Mouse (Mus musculus): ENCODE data around the gene Med17.
"Not testable (repeated sequence)": the region's sequence is repeated elsewhere in the genome, so short reads cannot be mapped to it uniquely, and the experiment has no call there.

The Med17 gene

DNA sequence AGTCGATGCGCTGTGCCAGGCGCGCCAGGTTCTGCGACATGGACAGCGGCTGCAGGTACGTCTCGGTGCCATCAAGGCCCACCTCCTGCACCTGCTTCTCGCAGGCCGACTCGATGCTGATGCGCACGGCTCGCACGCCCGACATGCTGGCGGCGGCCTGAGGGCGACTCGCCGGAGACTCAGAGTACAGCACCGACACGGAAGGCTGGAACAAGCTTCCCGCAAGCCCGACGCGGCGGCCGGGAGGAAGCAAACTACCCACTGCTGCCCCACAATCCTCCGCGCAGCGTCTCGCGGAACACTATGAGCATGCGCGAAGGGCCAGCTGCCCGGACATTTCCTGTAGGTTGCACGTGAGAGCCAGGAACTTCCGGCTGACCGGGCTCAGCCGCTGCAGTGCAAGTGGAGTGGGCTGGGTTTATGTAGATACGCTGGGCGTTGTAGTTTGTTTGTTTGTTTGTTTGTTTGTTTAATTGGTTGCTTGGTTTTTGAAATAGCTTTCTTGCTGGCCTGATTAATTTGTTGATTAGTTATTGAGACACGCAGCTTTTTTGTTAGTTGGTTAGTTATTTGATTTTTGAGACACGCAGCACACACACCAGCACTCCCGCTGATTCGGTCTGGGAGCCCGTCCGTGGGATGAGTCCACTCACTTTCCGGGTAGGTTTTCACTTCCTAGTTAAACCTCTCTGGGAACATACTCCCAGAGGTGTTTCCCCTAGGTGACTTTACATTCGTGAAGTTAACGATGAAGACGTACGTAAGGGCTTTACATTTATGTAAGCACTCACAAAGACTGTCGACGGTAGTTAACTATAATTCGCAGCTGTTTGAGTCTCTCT, at the start of gene Med17:
Gene Med17, minus strand, starts transcription at position 283 of the 842 bp plus-strand sequence.
- peak; percentile 92 for DNase-seq (ENCODE audit: low spot score)

DNA sequence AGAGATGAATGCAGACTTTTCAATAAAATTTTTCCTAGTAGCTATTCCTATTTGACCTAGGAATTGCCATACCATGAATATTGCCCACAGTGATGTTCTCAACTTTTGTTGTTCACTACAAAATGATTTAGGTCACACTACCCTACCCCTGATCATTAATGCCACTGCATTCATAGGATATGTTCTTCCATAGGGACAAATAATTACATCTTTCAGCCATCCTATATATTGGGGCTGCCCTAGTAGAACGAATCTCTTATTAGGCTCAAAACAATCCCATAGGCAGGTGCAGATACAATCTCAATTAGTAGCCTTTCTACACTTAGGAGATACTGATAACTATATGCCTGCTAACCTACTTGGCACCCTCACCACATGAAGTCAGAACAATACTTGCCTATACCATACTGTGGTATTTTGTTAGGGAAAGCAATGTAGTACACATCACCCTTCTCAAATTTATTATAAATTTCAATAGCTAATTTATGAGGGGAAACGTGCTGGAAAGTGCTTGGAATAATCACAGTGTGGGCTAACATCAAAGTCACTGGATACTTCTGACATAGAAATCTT, 38.5 kb upstream of the Med17 start:
- no peak for DNase-seq (ENCODE audit: low spot score)

DNA sequence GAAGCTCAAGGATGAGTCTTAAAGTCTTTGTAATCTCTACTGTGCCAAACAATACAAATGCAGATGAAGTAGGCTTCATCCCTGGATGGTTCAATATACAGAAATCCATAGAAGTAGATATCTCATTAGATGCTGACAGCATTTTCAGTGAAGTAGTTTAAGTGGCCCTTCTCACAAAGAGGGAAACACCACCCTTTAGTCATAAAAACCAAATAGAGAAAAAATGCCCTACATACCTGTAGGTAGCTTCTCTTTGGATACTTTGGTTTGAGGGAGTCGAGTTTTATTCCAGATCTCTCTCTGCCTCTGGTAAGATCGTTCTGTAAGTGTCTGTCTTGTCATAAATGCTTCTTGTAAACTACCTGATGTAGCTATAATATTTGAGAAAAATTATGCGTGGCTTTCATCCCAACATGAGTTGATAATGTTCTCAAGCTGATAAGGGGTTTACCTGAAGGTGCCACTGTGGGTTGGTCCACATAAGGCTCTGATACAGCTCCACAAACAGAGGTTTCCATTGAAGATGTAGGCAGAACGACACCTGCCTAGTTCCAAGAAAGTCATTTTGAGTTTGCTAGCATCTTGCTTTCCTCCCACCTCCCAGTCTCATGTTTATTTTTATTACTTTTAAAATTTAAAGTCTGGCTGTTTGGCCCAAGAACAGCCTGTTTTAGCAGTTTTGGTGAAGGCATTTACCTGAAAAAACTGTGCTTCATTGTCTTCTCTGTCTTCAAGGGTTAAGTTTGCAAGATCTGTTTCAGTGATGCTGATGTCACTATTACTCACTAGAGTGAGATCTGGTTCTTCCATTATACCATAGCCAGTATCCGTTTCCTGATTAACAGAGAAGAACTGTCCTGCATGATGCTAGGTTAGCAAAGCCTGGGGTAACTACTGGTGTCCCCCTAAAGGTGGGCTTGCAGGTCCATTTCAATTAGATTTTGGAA, 37.8 kb upstream of the Med17 start:
- no peak for DNase-seq (ENCODE audit: low spot score)

DNA sequence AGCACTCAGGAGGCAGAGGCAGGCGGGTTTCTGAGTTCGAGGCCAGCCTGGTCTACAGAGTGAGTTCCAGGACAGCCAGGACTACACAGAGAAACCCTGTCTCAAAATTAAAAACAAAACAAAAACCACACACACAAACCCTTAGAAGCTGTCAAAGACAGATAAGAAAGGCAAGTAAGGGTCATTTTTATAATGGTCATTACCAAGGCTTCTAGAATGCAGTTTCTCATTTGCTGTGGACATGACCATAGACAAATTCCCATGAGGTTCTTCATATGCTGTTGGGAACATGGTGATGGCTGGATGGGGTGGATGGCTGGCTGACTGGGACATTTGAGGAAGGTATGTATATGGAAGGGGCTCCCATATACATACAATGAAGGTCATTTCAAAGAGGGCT, 36.6 kb upstream of the Med17 start:
- DNase-seq (ENCODE audit: low spot score) = not testable (repeated sequence)

DNA sequence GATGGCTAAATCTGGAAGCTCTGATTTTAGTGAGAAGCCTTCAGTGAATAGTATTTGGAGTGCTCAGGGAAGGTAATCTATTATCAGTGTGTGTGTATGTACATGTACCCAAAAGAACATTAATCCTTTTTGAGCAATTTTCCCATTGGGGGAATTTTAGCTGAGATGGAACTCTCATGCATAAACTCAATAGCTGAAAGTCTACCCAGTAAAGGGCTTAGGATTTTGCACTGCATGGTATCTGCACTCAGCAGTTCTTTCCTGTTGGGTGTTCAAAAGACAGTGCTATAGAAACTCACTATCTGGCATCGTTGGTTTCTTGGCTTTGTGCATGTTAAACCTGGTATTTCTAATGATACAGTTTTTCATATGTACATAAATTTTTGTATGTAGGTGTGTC, 34.9 kb upstream of the Med17 start:
- DNase-seq (ENCODE audit: low spot score) = no peak

DNA sequence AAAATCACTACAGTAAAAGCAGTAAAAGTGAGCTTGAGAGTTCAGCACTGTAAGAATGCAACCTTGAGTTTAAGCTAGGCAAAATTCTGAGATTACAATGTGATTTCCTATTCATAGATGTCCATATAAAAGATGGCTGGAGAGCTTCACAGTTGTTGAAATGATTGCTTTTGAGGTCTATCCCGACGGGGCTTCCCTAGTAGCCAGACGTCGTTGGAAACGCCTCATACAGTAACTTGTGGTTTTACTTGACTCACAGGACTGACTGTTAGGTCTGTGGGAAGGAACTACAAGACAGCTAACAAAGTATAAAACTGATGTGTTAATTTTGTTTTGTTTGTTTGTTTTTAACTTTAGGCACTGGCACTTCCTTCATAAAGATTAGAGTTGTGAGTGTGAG, 33.9 kb upstream of the Med17 start:
- no peak for DNase-seq (ENCODE audit: low spot score)

DNA sequence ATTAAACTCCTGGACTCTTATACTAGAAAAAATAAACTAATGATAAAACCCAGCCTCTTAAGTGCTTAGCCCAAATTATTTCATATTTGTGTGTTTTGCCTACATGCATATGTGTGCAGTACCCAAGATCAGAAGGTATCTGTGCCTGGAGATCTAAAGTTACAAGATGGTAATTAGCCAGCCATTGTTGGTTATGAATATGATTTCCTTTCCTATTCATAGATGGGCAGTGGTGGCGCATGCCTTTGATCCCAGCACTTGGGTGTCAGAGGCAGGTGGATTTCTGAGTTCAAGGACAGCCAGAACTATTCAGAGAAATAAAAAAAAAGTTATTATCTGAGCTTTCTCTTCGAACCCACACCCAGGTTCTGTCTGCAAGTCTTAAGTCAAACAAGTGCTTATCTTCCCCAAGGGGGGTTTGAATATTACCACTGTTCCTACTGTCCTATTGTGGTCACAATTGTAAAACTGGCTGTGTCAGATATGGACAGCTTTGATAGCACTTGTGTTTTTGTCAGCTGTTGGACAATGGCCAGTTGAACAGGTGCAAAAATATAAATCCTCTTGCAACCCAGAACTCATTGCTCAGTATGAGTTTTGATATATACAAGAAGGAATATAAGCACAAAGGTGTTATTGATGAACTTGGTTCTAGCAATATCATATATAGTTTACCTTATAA, 32.5 kb upstream of the Med17 start:
- no peak for DNase-seq (ENCODE audit: low spot score)

DNA sequence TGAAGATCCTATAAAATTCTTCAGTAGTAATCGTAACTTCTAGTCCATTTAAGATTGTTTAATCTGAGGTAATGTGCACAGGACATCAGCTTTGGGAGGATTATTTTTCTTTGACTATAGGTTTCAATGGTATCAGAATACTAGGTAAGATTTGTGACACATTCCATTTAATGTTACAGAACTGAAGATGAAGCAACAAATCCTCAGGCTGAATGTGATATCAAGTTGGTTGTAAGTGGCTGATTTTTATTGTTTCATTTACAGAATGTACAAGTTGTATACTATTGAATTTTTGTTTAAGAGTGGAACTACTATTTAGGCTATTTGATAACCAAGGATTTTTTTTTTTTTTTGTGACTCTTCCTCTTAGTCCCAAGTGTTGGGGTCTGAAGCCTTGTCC, 30.4 kb upstream of the Med17 start:
- no peak for DNase-seq (ENCODE audit: low spot score)

DNA sequence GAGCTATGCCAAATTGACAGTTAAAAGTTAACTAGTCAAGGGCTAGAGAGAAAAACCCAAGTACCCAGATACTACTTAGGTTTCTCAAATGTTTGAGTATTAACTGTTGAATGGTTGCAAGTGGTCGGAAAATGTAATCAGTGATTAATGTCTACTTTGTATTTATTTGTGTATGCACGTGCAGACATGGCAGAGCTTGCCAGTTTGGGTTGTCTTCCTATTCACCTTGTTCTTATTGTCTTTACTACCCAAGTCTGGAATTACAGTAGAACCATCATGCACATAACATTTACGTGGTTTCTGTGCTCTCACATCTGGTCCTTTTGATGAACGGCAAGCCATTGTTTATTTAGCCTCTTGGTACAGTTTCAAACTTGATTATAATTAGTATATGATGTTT, 29.7 kb upstream of the Med17 start:
- no peak for DNase-seq (ENCODE audit: low spot score)

DNA sequence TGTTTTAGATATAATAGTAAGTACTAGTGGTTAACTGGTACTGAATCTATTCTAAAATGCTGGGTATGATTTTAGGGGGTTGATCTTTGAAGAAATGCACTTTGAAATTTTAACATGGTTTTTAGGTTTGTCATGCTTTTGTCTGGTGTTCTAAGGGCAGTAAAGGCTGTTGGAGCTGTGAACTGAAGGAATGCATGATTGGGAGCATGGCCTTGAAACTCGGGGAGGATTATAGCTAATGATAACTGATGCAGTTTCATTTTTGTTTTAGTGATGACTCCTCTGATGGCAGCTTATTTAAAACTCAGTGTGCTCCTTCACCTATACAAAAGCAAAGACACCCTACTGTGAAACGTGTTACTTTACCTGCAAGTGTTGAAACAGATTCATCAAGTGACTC, 28.5 kb upstream of the Med17 start:
- DNase-seq (ENCODE audit: low spot score) = no peak

DNA sequence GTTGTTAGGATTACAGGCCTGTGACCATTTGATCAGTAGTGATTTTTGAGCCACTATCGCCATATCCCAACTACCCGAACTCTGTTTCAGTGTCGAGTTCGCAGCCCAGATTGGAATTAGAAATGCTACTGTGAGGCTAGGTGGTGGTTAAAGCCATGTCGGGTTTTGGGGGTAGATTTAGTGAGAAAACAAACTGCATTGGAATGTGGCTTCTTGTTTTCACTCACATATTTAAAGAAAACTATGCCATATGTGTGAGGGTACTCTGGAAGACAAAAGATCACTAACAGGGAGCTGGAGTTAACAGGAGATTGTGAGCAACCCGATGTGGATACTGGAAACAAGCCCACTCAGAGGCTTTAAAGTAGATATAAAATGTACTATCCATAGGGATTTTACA, 27.5 kb upstream of the Med17 start:
- no peak for DNase-seq (ENCODE audit: low spot score)

DNA sequence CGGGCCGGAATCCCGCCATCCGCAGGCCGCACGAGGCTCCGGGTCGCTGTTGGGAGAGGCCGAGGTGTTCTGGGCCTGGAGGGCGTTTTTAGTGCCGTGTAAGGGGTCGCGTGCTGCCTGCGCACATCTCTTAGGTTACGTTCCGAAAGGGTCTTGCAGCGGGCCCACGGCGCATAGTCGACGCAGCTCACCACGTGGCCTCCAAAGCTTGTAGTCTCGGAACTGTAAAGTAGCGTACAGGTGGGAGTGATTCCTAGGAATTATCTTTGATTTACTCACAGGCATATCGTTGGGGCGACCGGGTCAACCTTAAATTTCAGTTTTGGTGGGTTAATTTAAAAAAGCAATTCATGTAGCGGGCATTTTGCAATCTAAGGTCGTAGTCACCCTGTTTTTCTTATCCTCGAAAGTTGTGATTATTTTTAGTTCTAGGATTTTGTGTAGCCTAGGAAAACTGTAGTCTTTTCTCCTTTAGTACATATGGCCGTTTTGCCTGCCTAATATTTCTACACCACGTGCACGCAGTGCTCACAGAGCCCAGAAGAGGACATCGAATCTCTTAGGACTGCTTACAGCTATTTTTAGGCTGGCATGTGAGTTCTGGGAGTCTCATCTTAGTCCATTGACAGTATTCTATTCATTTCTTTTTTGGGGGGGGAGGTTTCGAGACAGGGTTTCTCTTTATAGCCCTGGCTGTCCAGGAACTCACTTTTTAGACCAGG, 26.8 kb upstream of the Med17 start, which contains the start of gene 4931406C07Rik:
Gene 4931406C07Rik, minus strand, starts transcription at position 51 of the 722 bp plus-strand sequence.
- no peak for DNase-seq (ENCODE audit: low spot score)

DNA sequence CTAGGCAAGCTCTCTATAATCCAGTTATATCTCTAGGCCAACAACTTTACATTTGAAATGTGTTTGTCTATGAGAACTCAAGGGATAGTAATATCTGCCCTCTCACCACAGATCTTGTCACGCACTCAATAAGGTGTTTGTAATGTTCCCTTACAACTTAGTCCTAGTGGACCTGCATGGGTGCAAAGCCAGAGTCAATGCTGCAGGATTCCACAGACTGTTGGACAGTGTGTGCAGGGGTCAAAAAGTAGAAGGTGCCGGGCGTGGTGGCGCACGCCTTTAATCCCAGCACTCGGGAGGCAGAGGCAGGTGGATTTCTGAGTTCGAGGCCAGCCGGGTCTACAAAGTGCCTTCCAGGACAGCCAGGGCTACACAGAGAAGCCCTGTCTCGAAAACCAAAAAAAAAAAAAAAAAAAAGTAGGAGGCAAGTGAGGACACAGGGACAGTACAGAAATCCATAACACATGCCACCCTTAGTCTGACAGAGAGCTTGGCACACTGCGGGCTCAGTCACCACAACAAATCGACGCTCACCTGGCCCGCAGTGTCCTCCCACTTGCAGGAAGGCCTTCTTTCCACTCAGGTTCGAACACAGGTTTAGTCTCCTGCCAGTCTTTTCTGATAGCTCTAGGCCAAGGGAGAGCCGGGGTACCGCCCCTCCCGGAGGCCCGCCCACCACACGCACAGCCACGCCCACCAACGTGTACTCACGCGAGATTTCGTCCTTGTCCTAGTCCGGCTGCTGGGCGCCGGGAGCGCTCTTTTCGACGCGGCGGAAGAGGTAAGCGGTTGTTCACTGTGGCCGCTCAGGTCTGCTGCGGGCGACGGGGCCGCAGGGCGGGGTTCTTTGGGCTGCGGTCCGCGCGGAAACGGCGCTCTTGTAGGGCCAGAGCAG, 26.0 kb upstream of the Med17 start, which contains the start of gene Taf1d:
Gene Taf1d, plus strand, starts transcription at position 712 of the 895 bp plus-strand sequence.
- DNase-seq (ENCODE audit: low spot score) = peak; percentile 93

DNA sequence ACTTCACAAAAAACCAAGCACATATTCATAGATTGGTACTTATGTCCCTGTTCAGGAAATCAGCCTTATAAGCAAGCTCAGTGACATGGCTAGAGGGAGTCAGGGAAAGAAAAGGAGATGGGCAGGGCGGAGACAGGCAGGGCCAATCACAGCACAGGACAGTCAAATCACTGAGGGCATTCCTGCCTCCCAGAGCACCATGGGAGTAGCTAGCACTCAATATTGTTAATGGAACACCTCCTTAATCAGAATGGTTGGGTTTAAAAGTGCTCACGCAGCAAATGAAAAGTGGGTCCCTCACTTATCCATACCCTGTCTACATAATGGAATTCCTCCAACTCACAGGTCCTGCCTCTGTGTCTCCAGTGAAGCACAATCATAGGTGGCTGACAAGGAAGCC, 23.1 kb upstream of the Med17 start:
- DNase-seq (ENCODE audit: low spot score) = no peak

DNA sequence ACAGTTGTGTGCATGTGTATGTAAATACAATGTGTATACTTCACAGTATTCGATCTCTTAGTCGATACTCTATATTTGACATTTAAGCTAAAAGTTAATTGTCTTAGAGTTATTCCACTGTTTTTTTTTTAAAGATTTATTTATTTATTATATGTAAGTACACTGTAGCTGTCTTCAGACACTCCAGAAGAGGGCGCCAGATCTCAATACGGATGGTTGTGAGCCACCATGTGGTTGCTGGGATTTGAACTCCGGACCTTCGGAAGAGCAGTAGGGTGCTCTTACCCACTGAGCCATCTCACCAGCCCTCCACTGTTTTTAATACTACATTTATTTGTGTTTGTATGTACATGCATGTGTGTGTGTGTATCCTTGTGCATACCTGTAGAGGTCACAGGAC, 22.3 kb upstream of the Med17 start:
- not testable (repeated sequence) for DNase-seq (ENCODE audit: low spot score)

DNA sequence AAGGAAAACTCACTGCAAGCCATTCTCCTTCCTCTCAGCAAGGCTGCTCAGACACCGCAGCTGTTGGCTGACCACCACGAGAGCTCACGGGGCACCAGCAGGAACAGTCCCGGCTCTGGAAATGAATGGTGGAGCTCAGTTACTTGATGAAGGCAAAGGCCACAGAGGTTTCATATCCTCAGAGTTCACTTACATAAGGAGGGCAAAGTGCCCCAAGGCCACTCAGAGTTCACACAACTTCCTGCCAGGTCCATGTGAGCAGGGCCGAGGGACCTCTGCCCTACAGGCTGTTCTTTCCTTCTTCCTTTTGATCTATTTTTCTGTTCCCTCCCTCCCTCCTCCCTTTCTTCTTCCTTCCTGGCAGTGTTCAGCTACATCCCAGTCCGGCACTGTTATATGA, 21.7 kb upstream of the Med17 start:
- no peak for DNase-seq (ENCODE audit: low spot score)

DNA sequence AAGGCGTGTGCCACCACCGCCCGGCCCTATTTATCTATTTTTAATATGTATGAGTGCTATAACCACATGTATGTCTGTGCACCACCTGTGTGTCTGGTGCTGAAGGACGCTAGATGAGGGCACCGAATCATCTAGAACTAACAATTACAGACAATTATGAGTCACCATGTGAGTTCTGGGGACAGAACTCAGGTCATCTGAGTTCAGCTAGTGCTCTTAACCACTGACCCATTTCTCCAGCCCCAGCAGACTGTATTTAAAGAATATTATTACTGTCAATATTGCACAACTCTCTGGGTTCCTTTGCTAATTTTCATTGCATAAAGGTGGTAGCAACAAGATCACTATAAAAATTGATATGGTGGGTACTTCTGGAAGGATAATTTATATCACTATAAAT, 20.3 kb upstream of the Med17 start:
- no peak for DNase-seq (ENCODE audit: low spot score)

DNA sequence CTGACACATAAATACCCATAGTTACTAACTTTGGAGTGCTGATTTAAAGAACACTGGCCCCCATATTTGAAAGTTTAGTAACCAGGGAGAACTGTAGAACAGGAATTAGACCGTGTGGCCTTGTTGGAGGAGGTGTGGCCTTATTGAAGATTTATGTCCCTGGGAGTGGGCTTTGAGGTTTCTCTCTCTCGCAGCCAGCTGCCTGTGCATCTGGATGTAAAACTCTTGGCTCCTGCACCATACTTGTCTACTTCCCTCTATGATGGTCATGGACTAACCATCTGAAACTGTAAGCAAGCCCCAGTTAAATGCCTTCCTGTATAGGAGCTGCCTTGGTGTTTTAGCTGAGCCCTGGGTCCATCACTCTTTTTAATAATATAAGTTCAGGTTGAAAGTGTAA, 18.7 kb upstream of the Med17 start:
- no peak for DNase-seq (ENCODE audit: low spot score)

DNA sequence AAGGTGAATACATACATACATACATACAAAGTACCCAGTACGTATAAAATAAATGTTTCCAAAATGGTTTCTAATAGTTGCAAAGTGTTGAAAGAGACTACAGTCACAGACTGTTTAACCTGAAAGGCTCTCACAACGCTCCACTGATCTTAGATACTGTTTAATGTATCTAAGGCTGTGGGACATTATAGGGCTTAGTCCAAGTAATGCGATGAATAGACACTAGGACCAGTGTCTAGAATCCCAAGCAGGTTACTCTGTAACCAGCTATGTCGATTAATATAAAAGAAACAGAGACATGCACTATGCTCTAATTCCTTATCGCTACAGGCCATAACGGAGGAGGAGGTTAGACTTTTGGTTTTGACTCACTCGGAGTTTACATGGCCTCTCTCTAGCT, 17.4 kb upstream of the Med17 start:
- no peak for DNase-seq (ENCODE audit: low spot score)

DNA sequence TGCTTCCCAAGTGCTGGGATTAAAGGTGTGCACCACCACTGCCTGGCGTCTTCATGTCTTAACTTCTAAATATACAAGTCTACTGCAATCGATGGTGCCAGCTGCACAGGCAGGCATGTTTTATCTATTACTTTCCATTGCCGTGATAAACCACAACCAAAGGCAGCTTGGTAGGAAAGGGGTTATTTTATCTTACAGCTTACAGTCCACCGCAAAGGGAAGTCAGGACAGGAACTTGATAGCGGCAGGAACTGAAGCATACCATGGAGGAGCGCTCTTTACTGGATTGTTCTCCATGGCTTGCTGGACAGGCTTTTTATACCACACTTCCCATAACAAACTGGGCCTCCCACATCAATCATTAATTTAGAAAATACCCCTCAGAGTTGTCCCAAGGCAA, 9.5 kb upstream of the Med17 start:
- peak; percentile 46 for DNase-seq (ENCODE audit: low spot score)

Data from c-Kit-positive CD71-positive TER-119-positive erythroid progenitor cells, embryonic 14.5 days (primary cell).